Mouse (Mus musculus) gastrocnemius, adult 2 months (tissue): Measurements from ENCODE around the gene Usp8. TPM values are rescaled to one million over a fixed set of nuclear protein-coding genes. Genes with fewer than 3 reads are reported as not detected.

Experiments
- DNase-seq: peaks from one replicate; pipeline ENCODE4 v3.0.0; 2022
- H3K27ac ChIP-seq: fragments of 200-600 bp; 2 replicates; pipeline ENCODE4 v1.8.1; 2022; ENCODE audit warnings: mild to moderate bottlenecking
- H3K4me3 ChIP-seq: fragments of 200-600 bp; 2 replicates; pipeline ENCODE4 v1.8.1; 2022; ENCODE audit warnings: mild to moderate bottlenecking, moderate library complexity
- CTCF ChIP-seq: fragments of 200-600 bp; IDR thresholded peaks from 2 replicates; pipeline ENCODE4 v1.8.1; 2022; ENCODE audit warnings: antibody characterized with exemption, mild to moderate bottlenecking, moderate library complexity
- intact Hi-C: fragments of 180-260 bp; cut with DNase I; formaldehyde crosslinking; loops from one replicate; pipeline ENCODE4 v1.15.1; 2025
- total RNA-seq, 2 experiments: library from RNA; stranded (reverse); gene quantifications; 2 replicates each; pipeline ENCODE4 v1.2.3; 2021

The Usp8 gene
- total RNA-seq, 2 experiments from 2014 or later = 14.8 to 18.9 TPM

DNA sequence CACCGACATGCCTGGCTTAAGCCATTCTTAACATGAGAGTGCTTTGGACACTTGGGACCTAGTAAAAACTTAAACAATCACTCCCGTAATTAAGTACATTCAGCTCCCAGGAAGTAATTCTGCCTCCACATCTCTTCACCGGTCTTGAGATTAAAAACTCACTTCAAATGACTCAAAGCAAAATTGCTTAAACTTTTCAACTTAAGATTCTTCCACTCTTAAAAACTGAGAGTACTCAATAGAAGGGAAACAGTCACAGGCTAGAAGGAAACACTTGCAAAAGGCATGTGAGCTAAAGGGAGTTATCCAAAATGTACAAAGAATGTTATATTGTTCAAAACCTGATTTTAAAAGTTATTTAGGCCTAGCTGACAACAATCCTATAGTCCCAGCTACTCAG is 15.8 kb upstream of the Usp8 start:
- no peak for DNase-seq
- H3K4me3 ChIP-seq = no peak overlapping the region
- intact Hi-C loops = no loop called here
- TF ChIP-seq CTCF = no peak
- no peak overlapping the region for H3K27ac ChIP-seq

DNA sequence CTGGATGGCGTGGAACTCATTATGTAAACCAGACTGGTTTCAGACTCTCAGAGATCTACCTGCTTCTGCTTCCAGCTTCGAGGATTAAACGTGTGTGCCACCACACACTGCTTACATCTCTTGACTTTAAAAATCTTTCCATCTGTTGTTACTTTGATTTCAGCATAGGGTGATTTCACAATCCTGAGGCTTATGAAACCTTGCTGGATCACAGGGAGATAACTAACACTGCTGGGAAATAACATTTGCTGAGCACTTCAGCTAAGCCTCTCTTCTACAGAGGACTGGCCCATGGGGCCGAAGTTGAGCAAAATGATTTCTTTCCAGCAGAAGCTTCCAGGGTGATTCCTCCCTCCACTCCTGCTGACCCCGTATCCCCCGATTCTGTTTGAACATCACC is 11.8 kb upstream of the Usp8 start:
- no peak for TF ChIP-seq CTCF

GRCm38 (mm10) chr2:126707438-126707779 is 281 bp downstream of the Usp8 start:
- H3K27ac ChIP-seq = peak overlapping the region; percentile 92
- intact Hi-C loops = loop anchor here (2.0 kb wide), 1 partner anchor 33 kb away; no protein-coding TSS in a partner anchor
- TF ChIP-seq CTCF = no peak
- H3K4me3 ChIP-seq = peak overlapping the region; percentile 85
- DNase-seq = no peak

More for the DNA sequence above, 11.8 kb upstream of the Usp8 start:
- DNase-seq = no peak
- peak overlapping the region; percentile 51; the same call in 1 of the 2 replicates for H3K27ac ChIP-seq
- intact Hi-C loops = no loop called here
- H3K4me3 ChIP-seq = no peak overlapping the region

- H3K27ac ChIP-seq = no peak overlapping the region
- intact Hi-C loops = no loop called here
- TF ChIP-seq CTCF = no peak
- peak overlapping the region; percentile 85 for H3K4me3 ChIP-seq
- DNase-seq = no peak
Observed at GRCm38 (mm10) chr2:126708361-126708760, 1.2 kb downstream of the Usp8 start.

DNA sequence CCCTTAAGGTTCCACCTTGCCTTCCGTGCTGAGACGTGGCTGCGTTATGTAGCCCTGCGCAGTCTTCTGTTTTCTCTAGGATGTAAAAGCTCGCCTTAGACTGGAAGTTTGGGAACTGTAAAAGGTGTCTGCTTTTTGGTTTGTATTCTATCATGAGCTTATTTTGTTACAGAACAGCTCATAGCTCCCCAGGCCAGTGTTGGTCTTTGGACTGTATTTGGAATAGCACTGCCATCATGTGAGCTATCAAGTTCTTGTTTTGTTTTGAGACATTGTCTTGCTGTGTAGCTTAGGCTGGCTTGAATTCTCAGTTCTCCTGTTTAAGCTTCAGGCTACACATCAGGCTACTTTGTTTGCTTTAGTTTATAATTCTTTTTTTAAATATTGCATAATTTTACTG is 5.4 kb downstream of the Usp8 start:
- intact Hi-C loops = no loop called here
- DNase-seq = no peak
- no peak overlapping the region for H3K4me3 ChIP-seq
- TF ChIP-seq CTCF = no peak
- no peak overlapping the region for H3K27ac ChIP-seq

DNA sequence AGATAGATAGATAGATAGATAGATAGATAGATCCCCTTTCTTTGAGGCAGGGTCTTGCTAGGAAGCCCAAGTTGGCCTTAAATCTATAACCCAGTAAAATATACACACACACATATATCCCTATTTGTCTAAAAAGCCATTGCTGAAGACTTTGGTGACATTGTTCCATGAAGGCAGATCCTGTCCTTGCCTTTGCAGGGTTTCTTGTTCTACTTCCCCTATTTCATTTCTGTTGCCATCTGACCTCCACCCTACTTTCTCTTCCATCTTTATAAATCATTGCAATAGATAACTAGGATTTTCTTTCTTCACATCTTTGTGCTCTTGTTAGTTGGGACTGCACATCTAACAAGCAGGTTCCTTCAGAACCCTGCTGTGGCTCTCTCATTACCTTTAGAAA is 5.8 kb downstream of the Usp8 start:
- no peak for TF ChIP-seq CTCF
- intact Hi-C loops = no loop called here
- H3K4me3 ChIP-seq = no peak overlapping the region
- no peak for DNase-seq
- no peak overlapping the region for H3K27ac ChIP-seq

GRCm38 (mm10) chr2:126729207-126729606 is 22.1 kb downstream of the Usp8 start:
- no peak overlapping the region for H3K27ac ChIP-seq
- no peak overlapping the region for H3K4me3 ChIP-seq
- TF ChIP-seq CTCF = no peak
- DNase-seq = no peak
- intact Hi-C loops = no loop called here

DNA sequence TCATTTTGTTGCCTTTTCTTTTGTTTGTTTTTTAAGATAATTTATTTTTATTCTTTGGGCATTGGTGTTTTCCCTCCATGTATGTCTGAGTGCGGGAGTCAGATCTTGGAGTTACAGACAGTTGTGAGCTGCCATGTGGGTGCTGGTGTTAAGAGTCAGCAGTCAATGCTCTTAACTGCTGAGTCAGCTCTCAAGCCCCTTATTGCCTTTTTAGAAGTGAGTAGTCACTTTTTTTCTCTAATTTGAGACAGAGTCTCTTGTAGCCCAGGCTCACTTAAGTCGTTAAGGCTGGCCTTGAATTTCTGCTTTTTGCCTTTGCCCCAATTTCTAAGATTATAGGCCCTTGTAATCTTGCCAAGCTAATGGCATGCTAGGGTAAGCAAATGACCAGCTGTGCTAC is 23.4 kb downstream of the Usp8 start:
- no peak overlapping the region for H3K4me3 ChIP-seq
- intact Hi-C loops = loop anchor here (10.0 kb wide), 1 partner anchor 494 kb away; no protein-coding TSS in a partner anchor
- no peak for TF ChIP-seq CTCF
- H3K27ac ChIP-seq = no peak overlapping the region
- no peak for DNase-seq

DNA sequence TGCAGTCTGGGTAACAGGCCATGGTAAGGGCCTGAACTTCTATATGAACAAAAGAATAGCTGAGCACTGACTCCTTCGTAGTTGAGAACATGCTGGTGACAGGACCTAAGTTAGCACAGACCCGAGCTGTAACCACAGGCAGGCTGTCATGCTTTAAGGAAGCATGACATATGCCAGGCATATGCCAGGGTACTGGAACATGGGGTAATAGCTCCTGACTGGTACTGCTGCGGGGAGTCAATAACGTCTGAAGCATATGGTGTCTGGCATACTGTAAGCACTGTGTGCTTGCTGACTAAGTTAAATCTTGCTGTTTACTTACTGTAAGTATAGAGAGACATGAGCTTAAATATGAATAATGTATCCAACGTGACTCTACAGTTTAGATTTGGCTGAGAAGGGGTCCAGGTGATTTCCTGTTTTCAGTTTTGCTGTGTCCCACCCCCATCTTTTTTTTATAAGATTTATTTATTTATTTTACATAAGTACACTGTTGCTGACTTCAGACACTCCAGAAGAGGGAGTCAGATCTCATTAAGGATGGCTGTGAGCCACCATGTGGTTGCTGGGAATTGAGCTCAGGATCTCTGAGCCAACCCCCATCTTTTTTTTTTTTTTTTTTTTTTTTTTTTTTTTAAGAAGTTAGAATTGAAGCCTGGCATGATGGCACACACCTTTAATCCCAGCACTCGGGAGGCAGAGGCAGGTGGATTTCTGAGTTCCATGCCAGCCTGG is 28.4 kb downstream of the Usp8 start:
- intact Hi-C loops = loop anchor here (10.0 kb wide), 1 partner anchor 489 kb away; no protein-coding TSS in a partner anchor
- H3K4me3 ChIP-seq = no peak overlapping the region
- H3K27ac ChIP-seq = no peak overlapping the region
- no peak for TF ChIP-seq CTCF
- DNase-seq = no peak

DNA sequence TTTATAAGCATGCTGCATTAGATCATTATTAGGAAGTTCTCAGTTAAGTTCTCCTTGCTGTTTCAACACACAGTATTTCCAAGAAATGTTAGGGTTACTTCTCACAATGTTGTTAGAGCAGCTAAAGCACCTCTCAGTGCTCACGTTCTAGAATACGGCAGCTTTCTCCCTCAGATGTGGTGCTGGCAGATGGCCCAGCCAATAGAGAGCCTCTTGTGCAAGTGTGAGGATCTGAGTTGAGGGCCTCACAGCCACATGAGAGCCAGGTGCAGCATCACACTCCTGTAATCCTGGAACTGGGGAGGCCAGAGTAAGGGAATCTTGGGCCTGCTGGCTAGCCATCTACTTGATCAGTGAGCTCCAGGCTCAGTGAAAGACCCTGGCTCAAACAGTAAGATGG is 33.2 kb downstream of the Usp8 start:
- no peak overlapping the region for H3K27ac ChIP-seq
- intact Hi-C loops = no loop called here
- no peak for DNase-seq
- no peak overlapping the region for H3K4me3 ChIP-seq
- TF ChIP-seq CTCF = no peak

- H3K4me3 ChIP-seq = no peak overlapping the region
- intact Hi-C loops = no loop called here
- DNase-seq = no peak
- no peak for TF ChIP-seq CTCF
- H3K27ac ChIP-seq = no peak overlapping the region
Observed at GRCm38 (mm10) chr2:126743389-126743788, 36.3 kb downstream of the Usp8 start.

- Histone ChIP-seq H3K4me3 (no peak overlapping the region), H3K27ac (no peak overlapping the region)
- no peak for TF ChIP-seq CTCF
- intact Hi-C loops = no loop called here
- no peak for DNase-seq
Observed at GRCm38 (mm10) chr2:126755664-126756063, 48.5 kb downstream of the Usp8 start.

GRCm38 (mm10) chr2:126759351-126759750 is 52.2 kb downstream of the Usp8 start:
- H3K4me3 ChIP-seq = no peak overlapping the region

More at GRCm38 (mm10) chr2:126759351-126759750, 52.2 kb downstream of the Usp8 start:
- no peak for DNase-seq
- no peak overlapping the region for H3K27ac ChIP-seq
- intact Hi-C loops = no loop called here
- no peak for TF ChIP-seq CTCF
